Mouse (Mus musculus): ENCODE results near the gene Fgfr2.
A peak's percentile ranks its signal among the peaks of the same experiment; 100 is the strongest.
"Not testable (repeated sequence)": the region's sequence is repeated elsewhere in the genome, so short reads cannot be mapped to it uniquely, and the experiment has no call there.

Gene Fgfr2

GRCm38 (mm10) chr7:130625361-130625760, 2497.8 kb downstream of the Fgfr2 start:
- DNase-seq (ENCODE audit: low read depth, low spot score), result no peak

GRCm38 (mm10) chr7:130624299-130624698, 2498.9 kb downstream of the Fgfr2 start:
- DNase-seq (ENCODE audit: low read depth, low spot score), result no peak

GRCm38 (mm10) chr7:130622359-130622758, 2500.8 kb downstream of the Fgfr2 start:
- DNase-seq (ENCODE audit: low read depth, low spot score), result no peak

GRCm38 (mm10) chr7:130621953-130622352, 2501.2 kb downstream of the Fgfr2 start:
- no peak for DNase-seq (ENCODE audit: low read depth, low spot score)

- DNase-seq (ENCODE audit: low read depth, low spot score), result no peak
Observed at GRCm38 (mm10) chr7:130621068-130621467, 2502.1 kb downstream of the Fgfr2 start.

GRCm38 (mm10) chr7:130617591-130617990, 2505.6 kb downstream of the Fgfr2 start:
- no peak for DNase-seq (ENCODE audit: low read depth, low spot score)

- DNase-seq (ENCODE audit: low read depth, low spot score), result no peak
Observed at GRCm38 (mm10) chr7:130613973-130614372, 2509.2 kb downstream of the Fgfr2 start.

GRCm38 (mm10) chr7:130606958-130607357, 2516.2 kb downstream of the Fgfr2 start:
- peak; percentile 32 for DNase-seq (ENCODE audit: low read depth, low spot score)

- DNase-seq (ENCODE audit: low read depth, low spot score), result peak; percentile 16
Observed at GRCm38 (mm10) chr7:130605111-130605510, 2518.0 kb downstream of the Fgfr2 start.

GRCm38 (mm10) chr7:130604390-130604789, 2518.8 kb downstream of the Fgfr2 start:
- DNase-seq (ENCODE audit: low read depth, low spot score), result no peak

- no peak for DNase-seq (ENCODE audit: low read depth, low spot score)
Observed at GRCm38 (mm10) chr7:130603556-130603955, 2519.6 kb downstream of the Fgfr2 start.

- DNase-seq (ENCODE audit: low read depth, low spot score), result no peak
Observed at GRCm38 (mm10) chr7:130602804-130603203, 2520.3 kb downstream of the Fgfr2 start.

- DNase-seq (ENCODE audit: low read depth, low spot score), result no peak
Observed at GRCm38 (mm10) chr7:130600546-130600945, 2522.6 kb downstream of the Fgfr2 start.

GRCm38 (mm10) chr7:130600074-130600473, 2523.1 kb downstream of the Fgfr2 start:
- no peak for DNase-seq (ENCODE audit: low read depth, low spot score)

- no peak for DNase-seq (ENCODE audit: low read depth, low spot score)
Observed at GRCm38 (mm10) chr7:130597546-130597945, 2525.6 kb downstream of the Fgfr2 start.

- DNase-seq (ENCODE audit: low read depth, low spot score), result not testable (repeated sequence)
Observed at GRCm38 (mm10) chr7:130596079-130596855, 2526.9 kb downstream of the Fgfr2 start.

- DNase-seq (ENCODE audit: low read depth, low spot score), result not testable (repeated sequence)
Observed at GRCm38 (mm10) chr7:130593375-130594239, 2529.5 kb downstream of the Fgfr2 start.

- not testable (repeated sequence) for DNase-seq (ENCODE audit: low read depth, low spot score)
Observed at GRCm38 (mm10) chr7:130592975-130593374, 2530.2 kb downstream of the Fgfr2 start.

GRCm38 (mm10) chr7:130590845-130591437, 2532.2 kb downstream of the Fgfr2 start:
- DNase-seq (ENCODE audit: low read depth, low spot score), result no peak

GRCm38 (mm10) chr7:130590081-130590828, 2532.9 kb downstream of the Fgfr2 start:
- DNase-seq (ENCODE audit: low read depth, low spot score), result no peak

GRCm38 (mm10) chr7:130586521-130587072, 2536.6 kb downstream of the Fgfr2 start:
- DNase-seq (ENCODE audit: low read depth, low spot score), result no peak
